Mouse (Mus musculus): ENCODE data around the gene Cdk5rap1. TPM values are rescaled to one million over a fixed set of nuclear protein-coding genes. Genes with fewer than 3 reads are reported as not detected.

Gene Cdk5rap1
- polyA plus RNA-seq (2014; fragmentation: Illumina TruSeq; extraction: RNeasy Lipid Tissue Mini Kit (QIAGEN cat#74804); ENCODE audit: low read depth, low replicate concordance): 8.8 TPM

GRCm38 (mm10) chr2:154372842-154373500, at the start of gene Cdk5rap1:
Gene Cdk5rap1 (minus strand): TSS chr2:154373010.

DNA sequence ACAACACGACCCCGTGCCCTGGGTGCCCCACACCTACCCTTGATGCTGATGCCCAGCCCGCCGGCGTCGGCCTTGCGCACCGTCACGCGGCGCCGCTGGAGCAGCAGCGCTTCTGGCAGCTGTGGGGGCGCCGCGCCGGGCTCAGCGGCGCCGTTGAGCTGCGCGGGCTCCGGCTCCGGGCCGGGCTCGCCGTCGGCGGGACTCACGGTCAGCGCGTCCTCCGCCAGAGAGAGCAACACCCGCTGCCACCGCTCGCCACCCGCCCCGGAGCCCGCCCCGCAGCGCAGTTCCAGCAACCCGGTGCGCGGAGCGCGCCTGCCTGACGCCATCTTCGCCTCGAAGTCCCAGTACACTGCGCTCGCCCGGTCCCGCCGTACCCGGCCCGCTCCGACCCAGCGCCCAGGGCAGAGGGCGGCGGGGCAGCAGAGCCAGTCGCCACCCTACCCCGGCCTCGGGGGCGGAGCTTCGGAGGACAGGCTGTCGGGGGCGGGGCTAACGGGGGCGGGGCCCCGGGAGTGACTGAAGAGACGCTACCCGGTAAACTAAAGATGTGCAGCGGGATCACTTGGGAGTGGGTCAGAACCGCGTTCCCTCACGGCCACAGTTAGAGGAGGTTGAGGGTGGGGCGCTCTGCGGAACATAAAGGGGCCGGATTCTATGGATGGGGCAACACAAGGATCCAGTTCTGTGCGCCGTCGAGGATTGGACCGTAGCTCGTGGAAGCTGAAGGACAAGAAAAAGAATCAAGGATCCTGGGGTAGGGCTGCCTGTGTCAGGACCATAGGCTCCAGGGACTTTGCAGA, 35.0 kb upstream of the Cdk5rap1 start, which contains the start of gene Snta1:
Gene Snta1 (minus strand): TSS at position 457 of the 803 bp plus-strand sequence.

DNA sequence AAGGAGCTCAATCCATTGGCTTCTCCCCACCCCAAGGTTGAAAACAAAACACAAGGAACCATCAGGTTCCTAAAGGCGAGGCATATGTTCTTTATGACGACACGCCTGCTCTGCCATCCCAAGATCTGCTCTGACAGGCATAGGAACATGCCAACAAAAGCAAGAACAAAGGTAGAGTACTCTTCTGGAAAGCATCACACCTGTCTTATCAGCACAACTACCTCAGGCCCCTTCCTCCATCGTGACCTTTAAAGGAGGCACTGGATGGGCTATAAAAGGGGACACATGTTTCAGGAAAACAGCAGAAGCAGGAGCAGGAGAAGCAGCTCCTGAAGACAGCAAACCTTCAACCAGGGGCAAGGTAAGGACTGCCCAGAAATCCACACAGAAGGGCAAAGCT, 65.9 kb downstream of the Cdk5rap1 start, which contains the start of gene Bpifb9b:
Gene Bpifb9b (plus strand): TSS at position 301 of the 400 bp plus-strand sequence.

Other genes starting within 250 kb of the Cdk5rap1 start
- not detected for gene Bpifa3, start 242.7 kb downstream of the Cdk5rap1 start, polyA plus RNA-seq (2014; fragmentation: Illumina TruSeq; extraction: RNeasy Lipid Tissue Mini Kit (QIAGEN cat#74804); ENCODE audit: low read depth, low replicate concordance)
- not detected for gene Bpifa1, start 230.1 kb downstream of the Cdk5rap1 start, polyA plus RNA-seq (2014; fragmentation: Illumina TruSeq; extraction: RNeasy Lipid Tissue Mini Kit (QIAGEN cat#74804); ENCODE audit: low read depth, low replicate concordance)
- gene Bpifa5, start 210.4 kb downstream of the Cdk5rap1 start, polyA plus RNA-seq (2014; fragmentation: Illumina TruSeq; extraction: RNeasy Lipid Tissue Mini Kit (QIAGEN cat#74804); ENCODE audit: low read depth, low replicate concordance): not detected
- not detected for gene Bpifb1, start 182.2 kb downstream of the Cdk5rap1 start, polyA plus RNA-seq (2014; fragmentation: Illumina TruSeq; extraction: RNeasy Lipid Tissue Mini Kit (QIAGEN cat#74804); ENCODE audit: low read depth, low replicate concordance)
- gene Bpifb5, start 149.3 kb downstream of the Cdk5rap1 start, polyA plus RNA-seq (2014; fragmentation: Illumina TruSeq; extraction: RNeasy Lipid Tissue Mini Kit (QIAGEN cat#74804); ENCODE audit: low read depth, low replicate concordance): not detected
- not detected for gene Bpifb9a, start 115.2 kb downstream of the Cdk5rap1 start, polyA plus RNA-seq (2014; fragmentation: Illumina TruSeq; extraction: RNeasy Lipid Tissue Mini Kit (QIAGEN cat#74804); ENCODE audit: low read depth, low replicate concordance)
- not detected for gene Bpifb9b, start 65.8 kb downstream of the Cdk5rap1 start, polyA plus RNA-seq (2014; fragmentation: Illumina TruSeq; extraction: RNeasy Lipid Tissue Mini Kit (QIAGEN cat#74804); ENCODE audit: low read depth, low replicate concordance)
- 0.29 TPM for gene Snta1, start 35.1 kb upstream of the Cdk5rap1 start, polyA plus RNA-seq (2014; fragmentation: Illumina TruSeq; extraction: RNeasy Lipid Tissue Mini Kit (QIAGEN cat#74804); ENCODE audit: low read depth, low replicate concordance)
- gene Cbfa2t2, start 63.5 kb upstream of the Cdk5rap1 start, polyA plus RNA-seq (2014; fragmentation: Illumina TruSeq; extraction: RNeasy Lipid Tissue Mini Kit (QIAGEN cat#74804); ENCODE audit: low read depth, low replicate concordance): 27.1 TPM
- gene 1700003F12Rik, start 174.1 kb upstream of the Cdk5rap1 start, polyA plus RNA-seq (2014; fragmentation: Illumina TruSeq; extraction: RNeasy Lipid Tissue Mini Kit (QIAGEN cat#74804); ENCODE audit: low read depth, low replicate concordance): not detected
- gene Actl10, start 178.8 kb upstream of the Cdk5rap1 start, polyA plus RNA-seq (2014; fragmentation: Illumina TruSeq; extraction: RNeasy Lipid Tissue Mini Kit (QIAGEN cat#74804); ENCODE audit: low read depth, low replicate concordance): not detected
- gene Necab3, start 185.9 kb upstream of the Cdk5rap1 start, polyA plus RNA-seq (2014; fragmentation: Illumina TruSeq; extraction: RNeasy Lipid Tissue Mini Kit (QIAGEN cat#74804); ENCODE audit: low read depth, low replicate concordance): not detected
- 0.87 TPM for gene E2f1, start 196.9 kb upstream of the Cdk5rap1 start, polyA plus RNA-seq (2014; fragmentation: Illumina TruSeq; extraction: RNeasy Lipid Tissue Mini Kit (QIAGEN cat#74804); ENCODE audit: low read depth, low replicate concordance)
- 12.5 TPM for gene Pxmp4, start 230.7 kb upstream of the Cdk5rap1 start, polyA plus RNA-seq (2014; fragmentation: Illumina TruSeq; extraction: RNeasy Lipid Tissue Mini Kit (QIAGEN cat#74804); ENCODE audit: low read depth, low replicate concordance)
- gene Zfp341, start 240.3 kb upstream of the Cdk5rap1 start, polyA plus RNA-seq (2014; fragmentation: Illumina TruSeq; extraction: RNeasy Lipid Tissue Mini Kit (QIAGEN cat#74804); ENCODE audit: low read depth, low replicate concordance): not detected
- not detected for gene 4930519P11Rik, start 240.4 kb upstream of the Cdk5rap1 start, polyA plus RNA-seq (2014; fragmentation: Illumina TruSeq; extraction: RNeasy Lipid Tissue Mini Kit (QIAGEN cat#74804); ENCODE audit: low read depth, low replicate concordance)